Mouse (Mus musculus): ENCODE data around the gene Mul1.

DNA sequence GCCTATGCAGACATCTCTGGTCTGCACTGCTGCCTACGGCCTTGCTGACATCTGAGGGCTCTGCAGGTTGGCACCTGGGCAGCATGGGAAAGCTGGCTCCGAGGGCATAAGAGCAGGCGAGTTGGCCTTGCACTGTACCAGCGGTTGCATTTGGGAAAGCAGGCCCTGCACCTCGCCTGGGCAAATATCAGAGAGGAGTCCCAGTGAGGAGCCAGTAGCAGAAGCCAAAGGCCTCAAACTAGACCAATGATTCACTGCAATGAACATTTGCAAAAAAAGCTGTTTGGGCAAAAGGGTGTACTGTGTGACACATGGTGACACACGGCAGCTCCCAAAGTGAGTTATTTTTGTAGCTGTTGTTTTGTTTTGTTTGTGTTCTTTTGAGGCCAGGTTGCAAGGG lies 9.4 kb upstream of the Mul1 start:
- no peak for TF ChIP-seq CTCF (conservative IDR thresholded peaks at IDR 0.05; ENCODE audit: low read length)
- no peak for TF ChIP-seq POU5F1 (IDR thresholded peaks at IDR 0.05; ENCODE audit: borderline replicate concordance, low read length)
- TF ChIP-seq NANOG (IDR thresholded peaks at IDR 0.05; ENCODE audit: borderline replicate concordance, low read length) = no peak

Data from E14TG2a.4 (cell line).